Mouse (Mus musculus): ENCODE measurements around the gene Rras2. TPM values are rescaled to one million over a fixed set of nuclear protein-coding genes. Genes with fewer than 3 reads are reported as not detected.
A peak's percentile ranks its signal among the peaks of the same experiment; 100 is the strongest.

The Rras2 gene
- polyA plus RNA-seq, 1 experiment from 2014 or later, result 25.6 TPM

DNA sequence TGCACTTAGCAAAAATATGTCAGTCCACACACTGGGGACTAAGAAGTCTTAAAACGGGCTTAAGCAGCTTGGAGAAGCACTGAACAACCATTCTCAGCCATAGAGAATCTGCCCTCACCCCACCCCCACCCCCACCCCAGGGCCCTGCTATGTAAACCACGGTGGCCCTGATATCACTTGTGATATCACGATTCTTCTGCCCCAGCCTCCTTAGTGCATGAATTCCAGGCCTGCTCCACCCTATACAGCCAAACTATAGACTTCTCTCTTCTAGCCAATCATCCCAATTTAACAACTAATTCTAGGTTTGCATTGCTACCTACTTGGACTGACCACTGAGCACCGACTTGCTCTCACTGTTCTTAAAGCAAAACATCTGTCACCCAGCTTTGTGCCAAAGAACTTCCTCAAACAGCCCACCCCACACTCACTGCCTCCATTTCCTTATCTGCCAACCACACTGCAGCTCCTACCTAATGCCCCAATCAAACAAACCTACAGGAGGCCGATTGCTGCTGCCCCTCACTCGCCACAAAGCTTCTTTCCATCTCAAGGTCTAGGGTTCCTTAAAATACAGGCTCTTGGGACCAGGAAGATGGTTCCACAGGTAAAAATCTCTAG lies 73.5 kb downstream of the Rras2 start:
- H3K4me2 ChIP-seq (ENCODE audit: low read depth, low read length, severe bottlenecking), result no peak overlapping the region
- WGBS, result 85% methylated on average over 6 of the region's 6 CpGs

DNA sequence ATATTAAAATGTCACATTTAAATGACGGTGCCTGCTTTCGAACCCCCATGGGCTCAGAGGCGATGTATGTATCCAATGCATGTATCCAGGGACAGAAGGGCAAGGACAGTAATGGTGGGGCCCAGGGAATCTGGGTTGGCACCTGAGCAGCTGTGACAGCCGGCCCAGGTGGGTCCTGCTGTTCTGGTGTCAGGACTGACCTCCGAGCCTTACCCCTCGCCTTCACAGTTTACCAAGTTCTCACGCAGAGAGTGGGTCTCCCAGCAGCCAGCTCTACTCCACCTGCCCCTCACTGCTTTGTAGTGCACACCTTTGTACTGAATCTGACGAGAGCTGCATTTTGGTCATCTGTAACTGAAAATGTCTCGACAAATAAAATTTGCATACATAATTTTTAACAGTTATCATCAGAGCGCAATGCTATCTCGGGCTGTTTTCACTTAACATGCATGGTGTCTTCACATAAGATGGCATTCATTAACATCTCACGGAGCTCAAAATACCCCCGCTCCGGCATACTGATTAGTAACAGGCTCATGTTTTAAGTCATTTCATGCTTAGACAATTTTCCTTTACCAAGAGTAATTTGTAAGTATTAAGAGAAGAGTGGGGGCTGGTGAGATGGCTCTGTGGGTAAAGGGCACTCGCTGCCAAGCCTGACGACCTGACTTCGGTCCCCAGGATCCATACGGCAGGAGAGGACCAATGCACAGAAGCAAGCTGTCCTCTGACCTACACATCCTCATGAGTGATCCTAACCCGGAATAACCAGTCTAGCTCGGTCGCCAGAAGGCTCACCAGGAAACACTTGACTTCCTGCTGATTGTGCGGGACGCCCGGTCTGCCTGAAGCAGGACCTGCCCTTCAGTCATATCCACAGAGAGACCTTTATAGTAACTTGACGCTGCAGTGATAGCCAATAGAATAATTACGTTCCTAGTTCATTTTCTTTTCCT lies 74.3 kb downstream of the Rras2 start:
- ATAC-seq (replicated peaks; ENCODE audit: low FRiP score) (no peak), DNase-seq (ENCODE audit: low spot score) (peak; percentile 47)
- H3K4me3 ChIP-seq (ENCODE audit: low read depth, low read length), result no peak overlapping the region
- no peak overlapping the region for H3K9ac ChIP-seq (ENCODE audit: low read length)
- WGBS, result 86% methylated on average over 26 of the region's 26 CpGs
- H3K9me3 ChIP-seq (ENCODE audit: control insufficient read depth, low read length), result no peaks in the 10 kb centered on the region
- H3K4me2 ChIP-seq (ENCODE audit: low read depth, low read length, severe bottlenecking), result no peak overlapping the region
- no peak overlapping the region for H3K27ac ChIP-seq (ENCODE audit: low read depth, low read length)
- H3K36me3 ChIP-seq (ENCODE audit: control insufficient read depth, insufficient read depth, low read length), result no peaks in the 10 kb centered on the region
- no peaks in the 10 kb centered on the region for H3K27me3 ChIP-seq (ENCODE audit: control insufficient read depth, insufficient read depth, low read length)
- no peaks in the 10 kb centered on the region for H3K4me1 ChIP-seq (replicated peaks; ENCODE audit: control insufficient read depth, insufficient read depth, low read length)

More for the DNA sequence above, 73.5 kb downstream of the Rras2 start:
- DNase-seq (ENCODE audit: low spot score) (peak; percentile 23), ATAC-seq (replicated peaks; ENCODE audit: low FRiP score) (no peak)
- Histone ChIP-seq H3K27me3 (ENCODE audit: control insufficient read depth, insufficient read depth, low read length) (no peaks in the 10 kb centered on the region), H3K36me3 (ENCODE audit: control insufficient read depth, insufficient read depth, low read length) (no peaks in the 10 kb centered on the region), H3K9ac (ENCODE audit: low read length) (no peak overlapping the region), H3K4me1 (replicated peaks; ENCODE audit: control insufficient read depth, insufficient read depth, low read length) (no peaks in the 10 kb centered on the region), H3K9me3 (ENCODE audit: control insufficient read depth, low read length) (no peaks in the 10 kb centered on the region), H3K4me3 (ENCODE audit: low read depth, low read length) (no peak overlapping the region), H3K27ac (ENCODE audit: low read depth, low read length) (no peak overlapping the region)

DNA sequence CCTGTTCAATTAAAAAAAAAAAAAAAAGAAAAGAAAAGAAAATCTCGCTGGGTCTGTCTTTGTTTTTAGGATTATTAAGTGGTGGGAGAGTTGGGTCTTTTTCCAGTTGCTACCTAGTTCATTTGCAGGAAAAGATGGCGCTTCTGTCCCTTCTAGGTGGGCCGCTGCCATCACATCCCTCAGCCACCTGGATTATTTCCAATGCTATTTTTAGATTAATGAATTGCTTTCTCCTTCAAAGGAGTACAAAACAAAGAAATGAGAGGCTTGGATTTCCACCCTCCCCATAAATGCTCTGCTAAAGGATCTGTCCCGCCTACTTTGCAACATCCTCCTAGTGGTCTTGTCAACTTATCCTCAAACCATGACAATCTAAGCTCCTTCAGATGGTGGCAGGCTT lies 76.2 kb downstream of the Rras2 start:
- peak; percentile 21 for DNase-seq (ENCODE audit: low spot score)
- no peaks in the 10 kb centered on the region; the same call in 1 of the 2 replicates for H3K4me1 ChIP-seq (replicated peaks; ENCODE audit: control insufficient read depth, insufficient read depth, low read length)
- H3K4me2 ChIP-seq (ENCODE audit: low read depth, low read length, severe bottlenecking), result no peak overlapping the region
- no peak for ATAC-seq (replicated peaks; ENCODE audit: low FRiP score)
- H3K27me3 ChIP-seq (ENCODE audit: control insufficient read depth, insufficient read depth, low read length), result no peaks in the 10 kb centered on the region
- H3K27ac ChIP-seq (ENCODE audit: low read depth, low read length), result no peak overlapping the region
- 88% methylated on average over 4 of the region's 4 CpGs for WGBS
- H3K36me3 ChIP-seq (ENCODE audit: control insufficient read depth, insufficient read depth, low read length), result no peaks in the 10 kb centered on the region
- no peak overlapping the region for H3K4me3 ChIP-seq (ENCODE audit: low read depth, low read length)
- H3K9me3 ChIP-seq (ENCODE audit: control insufficient read depth, low read length), result no peaks in the 10 kb centered on the region
- H3K9ac ChIP-seq (ENCODE audit: low read length), result no peak overlapping the region

DNA sequence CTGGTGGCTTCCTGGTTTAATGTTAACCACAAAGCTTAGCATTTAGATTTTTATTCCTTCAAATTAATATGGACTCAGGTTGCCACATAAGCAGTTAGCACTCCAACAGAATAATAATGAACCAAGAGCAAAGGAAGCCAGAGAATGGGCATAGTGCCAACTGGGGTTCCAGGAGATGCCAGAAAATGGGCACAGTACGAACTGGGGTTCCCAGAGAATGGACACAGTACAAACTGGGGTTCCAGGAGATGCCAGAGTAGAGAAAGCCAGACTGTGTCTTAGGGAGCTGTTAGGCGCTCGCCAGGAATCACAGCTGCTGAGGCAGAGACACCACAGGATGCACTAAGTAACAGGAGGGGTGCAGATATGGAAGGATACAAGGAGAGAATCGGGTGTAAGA lies 80.3 kb downstream of the Rras2 start:
- H3K4me1 ChIP-seq (replicated peaks; ENCODE audit: control insufficient read depth, insufficient read depth, low read length), result no peaks in the 10 kb centered on the region; the same call in 1 of the 2 replicates
- ATAC-seq (replicated peaks; ENCODE audit: low FRiP score) (no peak), DNase-seq (ENCODE audit: low spot score) (no peak)
- H3K27me3 ChIP-seq (ENCODE audit: control insufficient read depth, insufficient read depth, low read length), result no peaks in the 10 kb centered on the region
- WGBS, result 86% methylated on average over 4 of the region's 4 CpGs
- no peak overlapping the region for H3K4me3 ChIP-seq (ENCODE audit: low read depth, low read length)
- no peaks in the 10 kb centered on the region for H3K9me3 ChIP-seq (ENCODE audit: control insufficient read depth, low read length)
- H3K9ac ChIP-seq (ENCODE audit: low read length), result no peak overlapping the region
- no peaks in the 10 kb centered on the region for H3K36me3 ChIP-seq (ENCODE audit: control insufficient read depth, insufficient read depth, low read length)
- no peak overlapping the region for H3K4me2 ChIP-seq (ENCODE audit: low read depth, low read length, severe bottlenecking)
- no peak overlapping the region for H3K27ac ChIP-seq (ENCODE audit: low read depth, low read length)

DNA sequence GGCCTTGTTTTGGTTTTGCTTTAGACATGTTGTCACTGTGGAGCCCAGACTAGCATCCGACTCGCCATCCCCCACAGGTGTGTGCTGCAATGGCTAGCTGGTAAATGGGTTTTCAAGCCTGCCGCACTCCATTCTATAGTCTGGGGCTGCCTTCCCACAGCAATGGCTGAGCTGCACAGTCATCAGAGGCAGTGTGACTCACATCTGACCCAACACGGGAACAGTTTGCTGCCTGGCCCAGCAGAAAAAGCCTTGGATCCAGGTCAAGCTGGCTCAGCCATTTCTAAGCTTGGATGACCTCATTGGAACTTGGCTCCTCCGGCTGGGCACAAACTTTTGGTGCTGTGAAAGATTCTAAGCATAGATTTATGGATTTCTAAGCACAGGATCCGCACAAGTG lies 88.0 kb downstream of the Rras2 start:
- Histone ChIP-seq H3K4me1 (replicated peaks; ENCODE audit: control insufficient read depth, insufficient read depth, low read length) (no peaks in the 10 kb centered on the region), H3K4me3 (ENCODE audit: low read depth, low read length) (no peak overlapping the region), H3K9ac (ENCODE audit: low read length) (no peak overlapping the region), H3K27me3 (ENCODE audit: control insufficient read depth, insufficient read depth, low read length) (no peaks in the 10 kb centered on the region), H3K9me3 (ENCODE audit: control insufficient read depth, low read length) (no peaks in the 10 kb centered on the region), H3K36me3 (ENCODE audit: control insufficient read depth, insufficient read depth, low read length) (no peaks in the 10 kb centered on the region), H3K4me2 (ENCODE audit: low read depth, low read length, severe bottlenecking) (no peak overlapping the region), H3K27ac (ENCODE audit: low read depth, low read length) (no peak overlapping the region)
- DNase-seq (ENCODE audit: low spot score) (peak; percentile 47), ATAC-seq (replicated peaks; ENCODE audit: low FRiP score) (no peak)
- WGBS, result 83% methylated on average over 6 of the region's 6 CpGs

DNA sequence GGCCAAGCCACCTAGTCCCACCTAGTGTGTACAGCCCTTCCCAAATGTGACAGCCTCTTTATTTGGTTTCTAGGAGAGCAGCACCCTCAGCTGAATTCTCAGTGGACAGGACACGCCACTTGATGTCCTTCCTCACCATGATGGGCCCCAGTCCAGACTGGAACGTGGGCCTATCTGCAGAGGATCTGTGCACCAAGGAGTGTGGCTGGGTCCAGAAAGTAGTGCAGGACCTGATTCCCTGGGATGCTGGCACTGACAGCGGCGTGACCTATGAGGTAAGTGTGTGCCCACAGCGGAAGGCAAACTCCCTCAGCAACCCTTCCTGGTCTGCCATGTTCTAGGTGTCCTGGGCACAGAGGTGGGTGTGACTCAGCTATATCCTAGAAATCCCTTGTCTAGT lies 88.8 kb downstream of the Rras2 start:
- Histone ChIP-seq H3K9ac (ENCODE audit: low read length) (no peak overlapping the region), H3K36me3 (ENCODE audit: control insufficient read depth, insufficient read depth, low read length) (no peaks in the 10 kb centered on the region), H3K4me3 (ENCODE audit: low read depth, low read length) (no peak overlapping the region), H3K9me3 (ENCODE audit: control insufficient read depth, low read length) (no peaks in the 10 kb centered on the region), H3K27ac (ENCODE audit: low read depth, low read length) (no peak overlapping the region), H3K4me1 (replicated peaks; ENCODE audit: control insufficient read depth, insufficient read depth, low read length) (no peaks in the 10 kb centered on the region), H3K27me3 (ENCODE audit: control insufficient read depth, insufficient read depth, low read length) (no peaks in the 10 kb centered on the region), H3K4me2 (ENCODE audit: low read depth, low read length, severe bottlenecking) (no peak overlapping the region)
- DNase-seq (ENCODE audit: low spot score) (peak; percentile 36), ATAC-seq (replicated peaks; ENCODE audit: low FRiP score) (no peak)
- 92% methylated on average over 5 of the region's 5 CpGs for WGBS

DNA sequence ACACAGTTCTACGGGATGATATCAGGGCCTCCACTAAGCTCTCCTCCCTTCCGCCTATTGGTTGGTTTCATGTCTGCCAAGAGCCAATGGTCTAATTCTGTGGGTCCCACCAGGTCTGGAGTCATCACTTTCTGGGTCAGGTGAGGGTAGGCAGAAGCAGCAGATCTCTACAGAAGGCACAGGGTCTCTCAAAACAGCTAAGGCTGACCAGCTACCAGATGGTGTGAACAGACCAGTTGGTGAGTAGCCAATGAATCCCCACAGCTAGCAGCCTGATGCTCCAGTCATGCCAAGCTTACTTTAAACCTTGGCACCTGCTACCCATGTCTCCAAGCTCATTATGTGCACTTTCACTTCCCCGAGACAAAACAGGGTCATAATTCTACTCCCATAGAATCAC lies 90.2 kb downstream of the Rras2 start:
- Histone ChIP-seq H3K9ac (ENCODE audit: low read length) (no peak overlapping the region), H3K4me1 (replicated peaks; ENCODE audit: control insufficient read depth, insufficient read depth, low read length) (no peaks in the 10 kb centered on the region), H3K36me3 (ENCODE audit: control insufficient read depth, insufficient read depth, low read length) (no peaks in the 10 kb centered on the region), H3K9me3 (ENCODE audit: control insufficient read depth, low read length) (no peaks in the 10 kb centered on the region), H3K4me2 (ENCODE audit: low read depth, low read length, severe bottlenecking) (no peak overlapping the region), H3K27ac (ENCODE audit: low read depth, low read length) (no peak overlapping the region), H3K27me3 (ENCODE audit: control insufficient read depth, insufficient read depth, low read length) (no peaks in the 10 kb centered on the region), H3K4me3 (ENCODE audit: low read depth, low read length) (no peak overlapping the region)
- 93% methylated on average over 3 of the region's 3 CpGs for WGBS
- ATAC-seq (replicated peaks; ENCODE audit: low FRiP score) (no peak), DNase-seq (ENCODE audit: low spot score) (peak; percentile 36)

DNA sequence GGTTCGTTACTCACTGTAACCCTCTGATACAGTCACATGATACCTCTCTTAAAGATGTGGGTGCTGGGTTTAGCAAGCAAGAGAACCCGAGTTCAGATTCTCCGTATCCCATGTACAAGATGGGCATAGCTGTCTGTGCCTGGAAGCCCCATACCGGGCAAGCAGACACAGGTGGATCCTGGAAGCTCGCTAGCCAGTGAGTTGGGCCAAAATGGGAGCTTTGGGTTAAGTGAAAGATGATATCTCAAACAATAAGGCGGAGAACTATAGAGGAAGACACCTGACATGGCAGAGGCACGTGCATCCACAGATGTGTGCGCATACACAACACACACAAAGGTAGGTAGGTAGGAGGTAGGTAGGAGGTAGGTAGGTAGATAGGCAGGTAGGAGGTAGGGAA lies 90.7 kb downstream of the Rras2 start:
- WGBS, result 90% methylated on average over 8 of the region's 8 CpGs
- Histone ChIP-seq H3K36me3 (ENCODE audit: control insufficient read depth, insufficient read depth, low read length) (no peaks in the 10 kb centered on the region), H3K27ac (ENCODE audit: low read depth, low read length) (no peak overlapping the region), H3K9me3 (ENCODE audit: control insufficient read depth, low read length) (no peaks in the 10 kb centered on the region), H3K9ac (ENCODE audit: low read length) (no peak overlapping the region), H3K4me3 (ENCODE audit: low read depth, low read length) (no peak overlapping the region), H3K4me1 (replicated peaks; ENCODE audit: control insufficient read depth, insufficient read depth, low read length) (no peaks in the 10 kb centered on the region), H3K4me2 (ENCODE audit: low read depth, low read length, severe bottlenecking) (no peak overlapping the region), H3K27me3 (ENCODE audit: control insufficient read depth, insufficient read depth, low read length) (no peaks in the 10 kb centered on the region)
- no peak for ATAC-seq (replicated peaks; ENCODE audit: low FRiP score)
- DNase-seq (ENCODE audit: low spot score), result peak; percentile 18

Measured in forebrain, embryonic 11.5 days (tissue).